Mouse (Mus musculus) testis, adult 2 months (tissue): Measurements from ENCODE around the gene Mob4. TPM values are rescaled to one million over a fixed set of nuclear protein-coding genes. Genes with fewer than 3 reads are reported as not detected.

Experiments
- H3K27ac ChIP-seq: fragments of 200-500 bp; 2 replicates; pipeline ENCODE4 v1.5.1; 2012; ENCODE audit warnings: low read depth, low read length; ENCODE audit not compliant: control insufficient read depth, insufficient read depth
- H3K27me3 ChIP-seq: fragments of 200-500 bp; 2 replicates; pipeline ENCODE4 v1.6.1; 2012; ENCODE audit warnings: mild to moderate bottlenecking, low read length, moderate library complexity; ENCODE audit not compliant: control insufficient read depth, insufficient read depth
- H3K36me3 ChIP-seq: fragments of 200-500 bp; 2 replicates; pipeline ENCODE4 v1.6.1; 2012; ENCODE audit warnings: mild to moderate bottlenecking, low read length; ENCODE audit not compliant: control insufficient read depth, insufficient read depth
- H3K4me1 ChIP-seq: fragments of 200-500 bp; 2 replicates; pipeline ENCODE4 v1.6.1; 2012; ENCODE audit warnings: low read length; ENCODE audit not compliant: control insufficient read depth, insufficient read depth
- H3K4me3 ChIP-seq: fragments of 200-500 bp; 2 replicates; pipeline ENCODE4 v1.5.1; 2012; ENCODE audit warnings: low read depth, mild to moderate bottlenecking, low read length, moderate library complexity, mixed read lengths; ENCODE audit not compliant: control insufficient read depth
- CTCF ChIP-seq: fragments of 200-500 bp; IDR thresholded peaks from 2 replicates; pipeline ENCODE4 v1.5.1; 2012; ENCODE audit warnings: low read depth, mild to moderate bottlenecking, inconsistent platforms, low read length, moderate library complexity; ENCODE audit not compliant: control insufficient read depth, insufficient read depth, insufficient replicate concordance
- POLR2A ChIP-seq: fragments of 200-500 bp; IDR thresholded peaks from 2 replicates; pipeline ENCODE4 v1.6.1; 2012; ENCODE audit warnings: low read depth, mild to moderate bottlenecking, inconsistent platforms, low read length, moderate library complexity; ENCODE audit not compliant: control insufficient read depth
- polyA plus RNA-seq: library from polyadenylated mRNA; depleted of rRNA; stranded (reverse); fragments of >200 nt; gene quantifications from 2 replicates; pipeline ENCODE4 v1.2.3, GENCODE M21; 2012

The Mob4 gene
- polyA plus RNA-seq, 1 experiment: 4.2 TPM

GRCm38 (mm10) chr1:55186592-55187210, 55.7 kb downstream of the Mob4 start:
- H3K36me3 ChIP-seq: no peaks in the 10 kb centered on the region
- no peaks in the 10 kb centered on the region for H3K4me1 ChIP-seq
- no peak overlapping the region for H3K4me3 ChIP-seq
- TF ChIP-seq POLR2A (no peak), CTCF (no peak)
- no peaks in the 10 kb centered on the region for H3K27me3 ChIP-seq
- H3K27ac ChIP-seq: no peak overlapping the region

- H3K27me3 ChIP-seq: no peaks in the 10 kb centered on the region
- peaks cover 3% of the 10 kb centered on the region; the same call in 1 of the 2 replicates for H3K4me1 ChIP-seq
- H3K27ac ChIP-seq: no peak overlapping the region
- TF ChIP-seq POLR2A (no peak), CTCF (no peak)
- H3K36me3 ChIP-seq: no peaks in the 10 kb centered on the region
- no peak overlapping the region for H3K4me3 ChIP-seq
Measured at GRCm38 (mm10) chr1:55192015-55192414, 61.0 kb downstream of the Mob4 start.

- Histone ChIP-seq H3K4me1 (peaks cover 3% of the 10 kb centered on the region; the same call in 1 of the 2 replicates), H3K27ac (no peak overlapping the region)
- TF ChIP-seq CTCF (no peak), POLR2A (no peak)
Measured at GRCm38 (mm10) chr1:55192824-55193223, 61.8 kb downstream of the Mob4 start.

GRCm38 (mm10) chr1:55193316-55193715, 62.3 kb downstream of the Mob4 start:
- H3K27ac ChIP-seq: no peak overlapping the region
- H3K4me3 ChIP-seq: no peak overlapping the region
- no peaks in the 10 kb centered on the region for H3K36me3 ChIP-seq
- TF ChIP-seq POLR2A (no peak), CTCF (no peak)
- peaks cover 3% of the 10 kb centered on the region; the same call in 1 of the 2 replicates for H3K4me1 ChIP-seq
- no peaks in the 10 kb centered on the region for H3K27me3 ChIP-seq

More at GRCm38 (mm10) chr1:55192824-55193223, 61.8 kb downstream of the Mob4 start:
- Histone ChIP-seq H3K36me3 (no peaks in the 10 kb centered on the region), H3K27me3 (no peaks in the 10 kb centered on the region), H3K4me3 (no peak overlapping the region)

GRCm38 (mm10) chr1:55194064-55194915, 63.3 kb downstream of the Mob4 start:
- Histone ChIP-seq H3K27ac (no peak overlapping the region), H3K36me3 (no peaks in the 10 kb centered on the region), H3K4me1 (peaks cover 3% of the 10 kb centered on the region; the same call in 1 of the 2 replicates), H3K4me3 (no peak overlapping the region), H3K27me3 (no peaks in the 10 kb centered on the region)
- TF ChIP-seq CTCF (no peak), POLR2A (no peak)

- Histone ChIP-seq H3K4me3 (no peak overlapping the region), H3K36me3 (no peaks in the 10 kb centered on the region), H3K27me3 (no peaks in the 10 kb centered on the region), H3K4me1 (peaks cover 3% of the 10 kb centered on the region; the same call in 1 of the 2 replicates), H3K27ac (no peak overlapping the region)
- TF ChIP-seq CTCF: no peak
- no peak for TF ChIP-seq POLR2A
Measured at GRCm38 (mm10) chr1:55195021-55195420, 64.0 kb downstream of the Mob4 start.

GRCm38 (mm10) chr1:55196327-55197003, 65.4 kb downstream of the Mob4 start:
- no peak overlapping the region for H3K4me3 ChIP-seq
- no peak overlapping the region for H3K27ac ChIP-seq
- no peaks in the 10 kb centered on the region for H3K27me3 ChIP-seq
- H3K36me3 ChIP-seq: no peaks in the 10 kb centered on the region
- no peak for TF ChIP-seq POLR2A
- no peak for TF ChIP-seq CTCF
- peaks cover 3% of the 10 kb centered on the region; the same call in 1 of the 2 replicates for H3K4me1 ChIP-seq
